Mouse (Mus musculus) hindbrain, embryonic 16.5 days (tissue): ENCODE measurements around the gene Slc22a14. TPM values are rescaled to one million over a fixed set of nuclear protein-coding genes. Genes with fewer than 3 reads are reported as not detected.

Experiments used
- ATAC-seq: fragments of 200-750 bp; cut with Nextera tagmentation; 2 replicates; pipeline ENCODE4 v1.8.0; 2017; ENCODE audit warnings: moderate TSS enrichment, moderate library complexity
- H3K27ac ChIP-seq: fragments of 300-500 bp; sonication (generic); 2 replicates; pipeline ENCODE4 v1.5.1; 2014; ENCODE audit warnings: low read depth, mild to moderate bottlenecking, control low read depth, low read length, moderate library complexity
- H3K27me3 ChIP-seq: fragments of 300-500 bp; sonication (generic); replicated peaks from 2 replicates; pipeline ENCODE4 v1.6.1; 2014; ENCODE audit warnings: low read length; ENCODE audit not compliant: control insufficient read depth, insufficient read depth
- H3K36me3 ChIP-seq: fragments of 300-500 bp; sonication (generic); 2 replicates; pipeline ENCODE4 v1.6.1; 2014; ENCODE audit warnings: mild to moderate bottlenecking, low read length, moderate library complexity, mixed read lengths; ENCODE audit not compliant: control insufficient read depth, insufficient read depth
- H3K4me1 ChIP-seq: fragments of 300-500 bp; sonication (generic); 2 replicates; pipeline ENCODE4 v1.6.1; 2014; ENCODE audit warnings: low read depth, low read length; ENCODE audit not compliant: control insufficient read depth, insufficient read depth
- H3K4me2 ChIP-seq: fragments of 300-500 bp; sonication (generic); 2 replicates; pipeline ENCODE4 v1.6.1; 2014; ENCODE audit warnings: mild to moderate bottlenecking, low read length, control low read depth, moderate library complexity
- H3K4me3 ChIP-seq: fragments of 300-500 bp; sonication (generic); 2 replicates; pipeline ENCODE4 v1.5.1; 2014; ENCODE audit warnings: mild to moderate bottlenecking, low read length, control low read depth, moderate library complexity
- H3K9ac ChIP-seq: fragments of 300-500 bp; sonication (generic); 2 replicates; pipeline ENCODE4 v1.6.1; 2014; ENCODE audit warnings: low read depth, mild to moderate bottlenecking, control low read depth, low read length, moderate library complexity
- H3K9me3 ChIP-seq: fragments of 300-500 bp; sonication (generic); 2 replicates; pipeline ENCODE4 v1.6.1; 2014; ENCODE audit warnings: mild to moderate bottlenecking, low read length, moderate library complexity; ENCODE audit not compliant: control insufficient read depth
- WGBS: fragments of 180-500 bp; shearing (Covaris S2); extraction: QIAGEN DNeasy Blood & Tissue Kit; methylation state at CpG from one replicate; pipeline ENCODE4 v1.1.7; 2014; 5-methylcytosine and 5-hydroxymethylcytosine counted together
- polyA plus RNA-seq: library from polyadenylated mRNA; unstranded; fragments of >200 nt; fragmentation: Nextera tagmentation; extraction: Ambion mirVana; gene quantifications from 2 replicates; pipeline ENCODE4 v1.2.1, GENCODE M21; 2015

Gene Slc22a14
- polyA plus RNA-seq, 1 experiment from 2014 or later: 0.08 TPM

GRCm38 (mm10) chr9:119246826-119247225 is 118.5 kb downstream of the Slc22a14 start:
- peaks cover 5% of the 10 kb centered on the region for H3K36me3 ChIP-seq
- no peak overlapping the region for H3K4me3 ChIP-seq
- H3K9me3 ChIP-seq: no peaks in the 10 kb centered on the region
- H3K9ac ChIP-seq: no peak overlapping the region
- no peak overlapping the region for H3K4me2 ChIP-seq
- H3K4me1 ChIP-seq: no peaks in the 10 kb centered on the region
- no peak overlapping the region for H3K27ac ChIP-seq
- no peaks in the 10 kb centered on the region for H3K27me3 ChIP-seq
- ATAC-seq: no peak
- WGBS: 80% methylated on average over 5 of the region's 5 CpGs

GRCm38 (mm10) chr9:119243981-119244380 is 121.4 kb downstream of the Slc22a14 start:
- H3K9ac ChIP-seq: no peak overlapping the region
- no peak for ATAC-seq
- 87% methylated on average over 3 of the region's 3 CpGs for whole genome bisulfite sequencing

GRCm38 (mm10) chr9:119241169-119241865 is 124.0 kb downstream of the Slc22a14 start:
- Histone ChIP-seq H3K27me3 (no peaks in the 10 kb centered on the region), H3K36me3 (peaks cover 18% of the 10 kb centered on the region), H3K9ac (no peak overlapping the region), H3K9me3 (no peaks in the 10 kb centered on the region), H3K4me2 (no peak overlapping the region), H3K4me3 (no peak overlapping the region), H3K27ac (no peak overlapping the region), H3K4me1 (no peaks in the 10 kb centered on the region)
- WGBS: 91% methylated on average over 11 of the region's 11 CpGs
- ATAC-seq: no peak

More at GRCm38 (mm10) chr9:119243981-119244380, 121.4 kb downstream of the Slc22a14 start:
- H3K9me3 ChIP-seq: no peaks in the 10 kb centered on the region
- no peaks in the 10 kb centered on the region for H3K27me3 ChIP-seq
- H3K4me3 ChIP-seq: no peak overlapping the region
- H3K4me2 ChIP-seq: no peak overlapping the region
- no peaks in the 10 kb centered on the region for H3K4me1 ChIP-seq
- H3K27ac ChIP-seq: no peak overlapping the region
- peaks cover 16% of the 10 kb centered on the region for H3K36me3 ChIP-seq

- no peak overlapping the region for H3K4me2 ChIP-seq
- no peak for ATAC-seq
- no peak overlapping the region for H3K4me3 ChIP-seq
- H3K9ac ChIP-seq: no peak overlapping the region
- peaks cover 18% of the 10 kb centered on the region for H3K36me3 ChIP-seq
- no peaks in the 10 kb centered on the region for H3K27me3 ChIP-seq
- no peaks in the 10 kb centered on the region for H3K9me3 ChIP-seq
- H3K27ac ChIP-seq: no peak overlapping the region
- no peaks in the 10 kb centered on the region for H3K4me1 ChIP-seq
- 73% methylated on average over 10 of the region's 10 CpGs for WGBS
Observed at GRCm38 (mm10) chr9:119240286-119240997, 124.9 kb downstream of the Slc22a14 start.

GRCm38 (mm10) chr9:119239274-119239673 is 126.1 kb downstream of the Slc22a14 start:
- Histone ChIP-seq H3K36me3 (peaks cover 18% of the 10 kb centered on the region), H3K9ac (no peak overlapping the region), H3K4me2 (no peak overlapping the region), H3K27ac (no peak overlapping the region), H3K4me3 (no peak overlapping the region), H3K9me3 (no peaks in the 10 kb centered on the region), H3K4me1 (no peaks in the 10 kb centered on the region), H3K27me3 (no peaks in the 10 kb centered on the region)
- WGBS: 92% methylated on average over 3 of the region's 3 CpGs
- no peak for ATAC-seq

GRCm38 (mm10) chr9:119238796-119239195 is 126.6 kb downstream of the Slc22a14 start:
- 86% methylated on average over 4 of the region's 4 CpGs for WGBS
- no peak overlapping the region for H3K27ac ChIP-seq
- H3K9me3 ChIP-seq: no peaks in the 10 kb centered on the region
- no peak overlapping the region for H3K4me3 ChIP-seq
- H3K36me3 ChIP-seq: peaks cover 13% of the 10 kb centered on the region; the same call in 1 of the 2 replicates
- H3K9ac ChIP-seq: no peak overlapping the region
- no peaks in the 10 kb centered on the region for H3K27me3 ChIP-seq
- no peak overlapping the region for H3K4me2 ChIP-seq
- ATAC-seq: no peak
- no peaks in the 10 kb centered on the region for H3K4me1 ChIP-seq

- H3K27me3 ChIP-seq: no peaks in the 10 kb centered on the region
- H3K27ac ChIP-seq: no peak overlapping the region
- H3K4me3 ChIP-seq: no peak overlapping the region
- H3K4me1 ChIP-seq: no peaks in the 10 kb centered on the region
- H3K9me3 ChIP-seq: no peaks in the 10 kb centered on the region
- H3K9ac ChIP-seq: no peak overlapping the region
- no peaks in the 10 kb centered on the region for H3K36me3 ChIP-seq
- no peak for ATAC-seq
- H3K4me2 ChIP-seq: no peak overlapping the region
- 97% methylated on average over 7 of the region's 7 CpGs for WGBS
Observed at GRCm38 (mm10) chr9:119231552-119231951, 133.8 kb downstream of the Slc22a14 start.

GRCm38 (mm10) chr9:119230829-119231228 is 134.5 kb downstream of the Slc22a14 start:
- ATAC-seq: no peak
- 84% methylated on average over 2 of the region's 2 CpGs for WGBS
- Histone ChIP-seq H3K9me3 (no peaks in the 10 kb centered on the region), H3K4me3 (no peak overlapping the region), H3K9ac (no peak overlapping the region), H3K4me2 (no peak overlapping the region), H3K36me3 (no peaks in the 10 kb centered on the region), H3K27me3 (no peaks in the 10 kb centered on the region), H3K27ac (no peak overlapping the region), H3K4me1 (no peaks in the 10 kb centered on the region)

- ATAC-seq: no peak
- Histone ChIP-seq H3K4me2 (no peak overlapping the region), H3K27me3 (no peaks in the 10 kb centered on the region), H3K36me3 (peaks cover 8% of the 10 kb centered on the region), H3K4me1 (no peaks in the 10 kb centered on the region), H3K9ac (no peak overlapping the region), H3K9me3 (no peaks in the 10 kb centered on the region; the same call in 1 of the 2 replicates), H3K4me3 (no peak overlapping the region), H3K27ac (no peak overlapping the region)
- 93% methylated on average over 4 of the region's 4 CpGs for WGBS
Observed at GRCm38 (mm10) chr9:119220249-119220648, 145.1 kb downstream of the Slc22a14 start.
